Mouse (Mus musculus) lung, adult 2 months (tissue): Measurements from ENCODE around the gene Klhl12.

Experiments used
- CTCF ChIP-seq: fragments of 200-500 bp; IDR thresholded peaks from 2 replicates; pipeline ENCODE4 v1.5.1; 2011; ENCODE audit warnings: mild to moderate bottlenecking, low read length, control low read depth; ENCODE audit not compliant: insufficient read depth
- POLR2A ChIP-seq: fragments of 200-500 bp; IDR thresholded peaks from 2 replicates; pipeline ENCODE4 v1.6.1; 2011; ENCODE audit warnings: low read depth, mild to moderate bottlenecking, control low read depth, low read length, borderline replicate concordance; ENCODE audit errors: extremely low read depth

DNA sequence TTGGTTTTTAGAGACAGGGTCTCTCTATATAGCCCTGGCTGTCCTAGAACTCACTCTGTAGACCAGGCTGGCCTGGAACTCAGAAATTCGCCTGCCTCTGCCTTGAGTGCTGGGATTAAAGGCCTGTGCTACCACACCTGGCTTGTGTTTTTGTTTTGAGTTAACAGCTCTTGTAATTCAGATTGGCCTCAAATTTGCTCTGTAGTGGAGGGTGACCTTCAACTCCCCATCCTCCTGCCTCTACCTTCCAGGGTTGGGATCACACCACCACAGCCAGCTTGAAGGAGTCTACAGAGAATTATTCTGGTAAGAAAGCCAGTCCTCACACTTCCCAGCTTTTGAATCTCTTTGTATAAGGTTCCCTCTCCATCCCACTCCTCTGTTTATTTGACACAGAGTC lies 45.6 kb downstream of the Klhl12 start:
- TF ChIP-seq POLR2A, result no peak
- TF ChIP-seq CTCF, result no peak
